In the genomic region with DNA sequence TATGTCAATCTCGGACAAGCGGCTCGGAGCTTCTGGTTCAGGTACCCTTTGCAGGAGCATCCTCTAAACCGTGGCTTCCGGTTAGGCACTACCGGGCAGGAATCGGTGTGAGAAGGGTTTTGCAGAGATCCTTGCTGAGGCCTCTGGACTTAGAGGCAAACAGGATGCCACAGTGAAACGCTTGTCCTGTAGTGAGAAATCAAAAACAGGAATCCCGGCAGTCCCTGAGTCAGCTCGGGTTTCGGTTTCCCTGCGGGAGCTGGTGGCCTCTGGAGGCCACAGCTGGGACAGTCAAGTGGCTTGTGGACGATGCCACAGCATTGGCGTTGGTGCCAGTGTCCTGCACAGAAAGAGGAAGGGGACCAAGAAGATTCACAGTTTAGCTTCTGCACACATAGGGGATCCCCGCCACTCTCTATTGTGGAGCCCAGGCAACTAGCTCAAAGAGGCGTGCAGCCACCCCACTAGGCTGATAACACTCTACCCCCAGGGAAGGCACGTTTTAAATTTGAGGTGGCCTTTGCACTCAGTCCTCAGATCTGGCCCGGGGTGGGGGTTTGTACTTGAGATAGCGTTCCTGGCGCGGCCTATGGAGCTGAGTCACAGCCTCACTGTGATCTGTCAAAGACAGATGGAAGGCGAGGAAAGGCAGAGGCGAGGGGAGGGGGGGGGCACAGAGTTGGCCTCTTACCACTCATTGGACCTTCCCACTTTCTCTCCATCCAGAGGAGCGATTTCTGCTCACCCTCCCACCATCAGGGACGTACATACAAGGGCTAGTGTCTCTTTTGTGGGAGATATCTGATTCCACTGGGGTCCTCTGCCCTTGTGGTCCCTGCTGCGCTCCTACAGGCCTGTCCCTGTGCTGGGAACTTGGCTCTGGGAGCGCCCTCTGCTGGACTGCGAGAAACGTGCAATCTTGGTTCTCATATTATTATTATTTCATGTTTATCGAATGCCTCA, we compare ENCODE assay signal across 8 mouse cellular contexts. TPM values are rescaled to one million over a fixed set of nuclear protein-coding genes. Genes with fewer than 3 reads are reported as not detected.
A peak's percentile ranks its signal among the peaks of the same experiment; 100 is the strongest.
DNase-seq lines count a peak whose midpoint lies in the region; ATAC-seq and TF ChIP-seq lines count a peak whose summit lies in the region.

No protein-coding gene starts in this region.

- peak; percentile 74 for DNase-seq in A20 (ENCODE audit: low read depth, low spot score)
- DNase-seq in embryo, embryonic 11 days = peak; percentile 86
- DNase-seq in heart, adult 18-20 months = peak; percentile 86 to 89
- DNase-seq in kidney, adult 11 months = peak; percentile 65
- peak; percentile 51 for DNase-seq in liver, adult 2 months (ENCODE audit: extremely low read depth, low read depth, low spot score)

- 0 out of 2 replicates have a peak, but pooled peaks cover 6% of the 10 kb centered on the region for H3K27me3 ChIP-seq in liver, adult 2 months (ENCODE audit: control insufficient read depth, insufficient read depth, low read length)
- peaks cover 35% of the 10 kb centered on the region for H3K27me3 ChIP-seq in stomach, embryonic 16.5 days (ENCODE audit: control insufficient read depth, insufficient read depth, low read length)

- peak overlapping the region; percentile 72 for H3K27ac ChIP-seq in liver, adult 2 months (replicated peaks; ENCODE audit: insufficient read depth, low read depth, low read length)
- H3K27ac ChIP-seq in stomach, embryonic 16.5 days (ENCODE audit: low read length) = peak overlapping the region; percentile 77

- TF ChIP-seq CTCF in liver, adult 2 months (IDR thresholded peaks at IDR 0.05; ENCODE audit: low read depth, low read length) = peak; percentile 94

- H3K4me1 ChIP-seq in liver, adult 2 months (ENCODE audit: control insufficient read depth, insufficient read depth, low read length) = peaks cover 5% of the 10 kb centered on the region; the same call in 1 of the 2 replicates
- H3K4me1 ChIP-seq in stomach, embryonic 16.5 days (ENCODE audit: control insufficient read depth, insufficient read depth, low read length) = peaks cover 29% of the 10 kb centered on the region

- peak overlapping the region; percentile 43 for H3K4me2 ChIP-seq in stomach, embryonic 16.5 days (ENCODE audit: low read depth, low read length)

- peak overlapping the region; percentile 41 for H3K9ac ChIP-seq in liver, adult 2 months (ENCODE audit: low read depth, low read length)
- peak overlapping the region; percentile 51 for H3K9ac ChIP-seq in stomach, embryonic 16.5 days (ENCODE audit: low read length)

- WGBS in liver, adult 2 months = 17% methylated on average over 30 of the region's 30 CpGs
- 10% methylated on average over 30 of the region's 30 CpGs for WGBS in stomach, embryonic 16.5 days

- no peaks in the 10 kb centered on the region for H3K36me3 ChIP-seq in liver, adult 2 months (ENCODE audit: control insufficient read depth, insufficient read depth, low read length)
- no peaks in the 10 kb centered on the region for H3K36me3 ChIP-seq in stomach, embryonic 16.5 days (ENCODE audit: control insufficient read depth, insufficient read depth, low read length)

- H3K4me3 ChIP-seq in liver, adult 2 months (ENCODE audit: insufficient read depth, low read depth, low read length) = peak overlapping the region; percentile 40
- H3K4me3 ChIP-seq in stomach, embryonic 16.5 days (replicated peaks; ENCODE audit: low read length) = peak overlapping the region; percentile 19

- H3K9me3 ChIP-seq in stomach, embryonic 16.5 days (replicated peaks; ENCODE audit: control insufficient read depth, low read length) = no peaks in the 10 kb centered on the region

- no peak for TF ChIP-seq POLR2A in liver, adult 2 months (IDR thresholded peaks at IDR 0.05; ENCODE audit: extremely low read depth, insufficient read depth, low read length)

- peak; percentile 28 for ATAC-seq in activated CD4-positive, CD25-positive, alpha-beta regulatory T cell, adult 4 months
- peak; percentile 53 for ATAC-seq in monocyte, adult 5-6 weeks (replicated peaks; ENCODE audit: insufficient number of reproducible peaks, low FRiP score, low TSS enrichment, poor library complexity, severe bottlenecking)
- peak; percentile 63 for ATAC-seq in stomach, embryonic 16.5 days (ENCODE audit: insufficient read depth, low FRiP score)

- H3K79me2 ChIP-seq in liver, adult 2 months (ENCODE audit: control insufficient read depth, insufficient read depth, low read length) = no peaks in the 10 kb centered on the region

RNA-seq across cellular contexts. Expression of a gene that starts 2.9 kb away (rescaled TPM):
- polyA plus RNA-seq in activated CD4-positive, CD25-positive, alpha-beta regulatory T cell, adult 4 months (2017; shearing (Covaris generic)) = 1 to 10 TPM in 1 of 2 experiments, under 1 TPM in 1; 0.44 to 1.1 TPM
- 10 to 100 TPM; 52.5 to 59.1 TPM for total RNA-seq in heart, adult 18-20 months (2021)
- 1.0 and 1.5 TPM in 2 replicates for total RNA-seq in liver, adult 2 months (2014; rRNA removed)
- 1.9 and 3.5 TPM in 2 replicates for polyA plus RNA-seq in liver, adult 2 months (2012; rRNA removed)
- 2.1 to 5.6 TPM (median 2.5 TPM) in 3 replicates for total RNA-seq in monocyte, adult 5-6 weeks (2017)
- polyA plus RNA-seq in stomach, embryonic 16.5 days (2015; fragmentation: Nextera tagmentation; extraction: Ambion mirVana) = 4.7 TPM in 2 replicates

RNA-seq across cellular contexts. Expression of a gene that starts 18.7 kb away (rescaled TPM):
- polyA plus RNA-seq in activated CD4-positive, CD25-positive, alpha-beta regulatory T cell, adult 4 months (2017; shearing (Covaris generic)) = 100 to 1,000 TPM; 102 to 129 TPM
- total RNA-seq in heart, adult 18-20 months (2021) = 100 to 1,000 TPM; 160 to 168 TPM
- total RNA-seq in liver, adult 2 months (2014; rRNA removed) = 27.4 and 36.0 TPM in 2 replicates
- 41.2 and 41.8 TPM in 2 replicates for polyA plus RNA-seq in liver, adult 2 months (2012; rRNA removed)
- 174 to 287 TPM (median 193 TPM) in 3 replicates for total RNA-seq in monocyte, adult 5-6 weeks (2017)
- 250 TPM in 2 replicates for polyA plus RNA-seq in stomach, embryonic 16.5 days (2015; fragmentation: Nextera tagmentation; extraction: Ambion mirVana)

RNA-seq across cellular contexts. Expression of a gene that starts 37.4 kb away (rescaled TPM):
- 10 to 100 TPM; 30.0 to 60.9 TPM for polyA plus RNA-seq in activated CD4-positive, CD25-positive, alpha-beta regulatory T cell, adult 4 months (2017; shearing (Covaris generic))
- total RNA-seq in heart, adult 18-20 months (2021) = 10 to 100 TPM in 1 of 2 experiments, 1 to 10 TPM in 1; 8.0 to 10.3 TPM
- 9.3 and 16.4 TPM in 2 replicates for total RNA-seq in liver, adult 2 months (2014; rRNA removed)
- 18.2 and 21.0 TPM in 2 replicates for polyA plus RNA-seq in liver, adult 2 months (2012; rRNA removed)
- 38.4 to 87.0 TPM (median 42.5 TPM) in 3 replicates for total RNA-seq in monocyte, adult 5-6 weeks (2017)
- 16.7 and 18.2 TPM in 2 replicates for polyA plus RNA-seq in stomach, embryonic 16.5 days (2015; fragmentation: Nextera tagmentation; extraction: Ambion mirVana)

Comparison
In these comparisons a context has a peak if more than half of its experiments do, and no peak if none do; other contexts are left out.
1. Peak in every context shown above with its lines: DNase-seq, ATAC-seq, H3K4me3 ChIP-seq and H3K27ac ChIP-seq.